In the genomic region with DNA sequence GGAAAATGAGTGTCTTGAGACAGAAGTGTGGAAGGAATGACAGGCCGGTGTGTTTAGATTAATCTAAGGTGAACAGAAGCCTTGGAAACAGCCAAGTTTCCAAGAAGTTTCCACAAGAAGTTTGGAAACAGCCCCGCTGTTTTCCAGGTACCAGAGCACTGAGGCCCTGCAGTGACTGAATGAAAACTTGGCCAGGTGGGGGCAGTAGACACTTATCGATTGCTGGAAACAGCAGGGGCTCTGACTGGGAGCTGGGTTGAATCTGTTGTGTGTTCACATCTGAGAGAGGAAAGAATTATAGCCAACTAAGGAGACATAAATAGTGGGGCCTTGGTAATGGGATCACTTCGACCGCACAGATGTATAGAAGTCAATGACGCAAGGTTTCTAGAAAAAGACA, we compare ENCODE assay signal across 8 mouse cellular contexts. TPM values are rescaled to one million over a fixed set of nuclear protein-coding genes. Genes with fewer than 3 reads are reported as not detected.
DNase-seq lines count a peak whose midpoint lies in the region; ATAC-seq and TF ChIP-seq lines count a peak whose summit lies in the region.

No protein-coding gene starts in this region.

- peak; percentile 60 for TF ChIP-seq CTCF in Patski (IDR thresholded peaks at IDR 0.05)
- TF ChIP-seq CTCF in intestine, postnatal 0 days (IDR thresholded peaks at IDR 0.05; ENCODE audit: low read depth), result peak; percentile 63

- CTCF ChIA-PET in Patski (lab: Charles Lee), result interaction anchor here (1.2 to 1.3 kb wide), 4 partner anchors 9 to 22 kb away, joined by 3 to 5 read pairs (median 4); a partner anchor contains a TSS

- 46% methylated on average over 6 of the region's 6 CpGs for WGBS in intestine, postnatal 0 days

- intact Hi-C loops in heart, postnatal 25 days (cut with DNase I), result no loop called here

- H3K27ac ChIP-seq in intestine, postnatal 0 days (ENCODE audit: low read depth, low read length), result no peak overlapping the region

- no peaks in the 10 kb centered on the region for H3K36me3 ChIP-seq in intestine, postnatal 0 days (ENCODE audit: control insufficient read depth, insufficient read depth)

- no peaks in the 10 kb centered on the region for H3K9me3 ChIP-seq in intestine, postnatal 0 days (ENCODE audit: control insufficient read depth)

- no peak for ATAC-seq in CD4-positive, CD25-positive, alpha-beta regulatory T cell, adult 4 months
- ATAC-seq in Patski, result no peak
- ATAC-seq in intestine, postnatal 0 days, result no peak

- no peak overlapping the region for H3K4me3 ChIP-seq in intestine, postnatal 0 days (ENCODE audit: low read depth, low read length)

- POLR2A ChIA-PET in Patski (lab: Charles Lee), result no interaction called here

- in situ Hi-C loops in Patski (cut with MboI; ENCODE audit: low pct_unique_long_range_greater_than_20kb), result no loop called here

- H3K4me2 ChIP-seq in intestine, postnatal 0 days (replicated peaks; ENCODE audit: low read depth), result no peak overlapping the region

- peak; percentile 32 for DNase-seq in CD4-positive, CD25-positive, alpha-beta regulatory T cell, adult 2 months (ENCODE audit: low read depth, low spot score)
- peak; percentile 38 for DNase-seq in layer of hippocampus, adult 11-12 months (ENCODE audit: low spot score)
- DNase-seq in layer of hippocampus, adult 9-11 months, result no peak
- no peak for DNase-seq in Patski (ENCODE audit: low read depth, low spot score)
- peak; percentile 22 for DNase-seq in retina, postnatal 1 day
- DNase-seq in heart, postnatal 25 days (ENCODE audit: low spot score), result no peak

- peaks cover 12% of the 10 kb centered on the region for H3K27me3 ChIP-seq in Patski
- no peaks in the 10 kb centered on the region for H3K27me3 ChIP-seq in intestine, postnatal 0 days (replicated peaks; ENCODE audit: control insufficient read depth, insufficient read depth, low read length)

- H3K4me1 ChIP-seq in intestine, postnatal 0 days (replicated peaks; ENCODE audit: control insufficient read depth, insufficient read depth, low read length), result no peaks in the 10 kb centered on the region

- no peak overlapping the region for H3K9ac ChIP-seq in intestine, postnatal 0 days (ENCODE audit: low read depth, low read length)

RNA-seq across cellular contexts. Expression of a gene that starts 13.0 kb away (rescaled TPM):
- polyA plus RNA-seq in CD4-positive, CD25-positive, alpha-beta regulatory T cell, adult 4 months (2017; shearing (Covaris generic)), result 1 to 10 TPM; 3.5 to 4.6 TPM
- polyA plus RNA-seq in Patski (2021), result 2.6 TPM
- polyA plus RNA-seq in intestine, postnatal 0 days (2015; fragmentation: Nextera tagmentation; extraction: Ambion mirVana), result 5.2 and 5.5 TPM in 2 replicates
- total RNA-seq in heart, postnatal 25 days (2021), result 1 to 10 TPM; 4.1 to 4.4 TPM

Comparison
In these comparisons a context has a peak if more than half of its experiments do, and no peak if none do; other contexts are left out.
1. DNase-seq: peak in CD4-positive, CD25-positive, alpha-beta regulatory T cell, adult 2 months (single experiment), layer of hippocampus, adult 11-12 months (single experiment) and retina, postnatal 1 day (single experiment); none in layer of hippocampus, adult 9-11 months (single experiment), Patski (single experiment) and heart, postnatal 25 days (single experiment).